Mouse (Mus musculus) brain, embryonic 14.5 days (tissue): ENCODE results near the gene Josd1.

Source experiments
- CTCF ChIP-seq: fragments of 200-500 bp; IDR thresholded peaks from 2 replicates; pipeline ENCODE4 v1.5.1; 2012; ENCODE audit warnings: inconsistent platforms, mild to moderate bottlenecking, moderate library complexity, borderline replicate concordance; ENCODE audit not compliant: insufficient read depth, insufficient read length; ENCODE audit errors: extremely low read depth
- POLR2A ChIP-seq: fragments of 200-500 bp; IDR thresholded peaks from 2 replicates; pipeline ENCODE4 v1.6.1; 2012; ENCODE audit warnings: mild to moderate bottlenecking, inconsistent platforms, borderline replicate concordance; ENCODE audit not compliant: poor library complexity, insufficient read depth, insufficient read length, severe bottlenecking; ENCODE audit errors: extremely low read depth

DNA sequence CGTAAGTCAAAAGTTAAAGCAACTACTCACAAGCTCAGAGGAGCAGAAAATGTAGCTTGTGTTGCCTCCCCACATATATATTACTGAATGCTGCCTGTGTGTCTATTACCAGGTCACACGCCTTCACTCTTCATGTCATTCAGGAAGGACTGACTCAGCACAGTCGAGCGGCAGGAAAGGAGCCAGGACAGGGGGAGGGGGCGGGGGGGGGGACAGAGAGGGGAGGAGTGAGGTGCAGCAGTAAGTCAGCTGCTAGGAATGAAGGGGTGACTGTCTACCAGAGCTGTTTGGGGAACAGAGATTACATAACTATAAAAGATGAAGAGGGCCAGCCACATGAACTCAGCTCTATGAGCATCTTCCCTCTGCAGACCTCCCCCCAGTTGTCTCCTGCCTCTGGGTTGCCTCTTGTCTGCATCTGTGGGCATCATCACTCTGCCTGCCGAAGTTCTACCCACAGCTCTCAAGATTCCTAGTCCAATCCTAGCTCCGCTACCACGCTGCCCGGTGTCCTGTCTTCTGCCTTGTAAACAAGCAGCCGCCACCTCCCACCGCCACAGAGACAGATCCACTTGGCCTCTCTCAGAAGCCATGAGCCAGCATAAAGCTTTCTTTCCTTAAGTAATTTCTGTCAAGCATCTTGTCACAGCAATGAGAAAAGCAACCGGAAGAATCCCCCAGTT is 46.4 kb downstream of the Josd1 start:
- TF ChIP-seq CTCF (no peak), POLR2A (no peak)
